Mouse (Mus musculus) urinary bladder, postnatal 25 days (tissue): ENCODE data around the gene Pus1.

ENCODE experiments used
- DNase-seq: peaks from one replicate; pipeline ENCODE4 v3.0.0; 2022; ENCODE audit warnings: low spot score

Pus1 gene

DNA sequence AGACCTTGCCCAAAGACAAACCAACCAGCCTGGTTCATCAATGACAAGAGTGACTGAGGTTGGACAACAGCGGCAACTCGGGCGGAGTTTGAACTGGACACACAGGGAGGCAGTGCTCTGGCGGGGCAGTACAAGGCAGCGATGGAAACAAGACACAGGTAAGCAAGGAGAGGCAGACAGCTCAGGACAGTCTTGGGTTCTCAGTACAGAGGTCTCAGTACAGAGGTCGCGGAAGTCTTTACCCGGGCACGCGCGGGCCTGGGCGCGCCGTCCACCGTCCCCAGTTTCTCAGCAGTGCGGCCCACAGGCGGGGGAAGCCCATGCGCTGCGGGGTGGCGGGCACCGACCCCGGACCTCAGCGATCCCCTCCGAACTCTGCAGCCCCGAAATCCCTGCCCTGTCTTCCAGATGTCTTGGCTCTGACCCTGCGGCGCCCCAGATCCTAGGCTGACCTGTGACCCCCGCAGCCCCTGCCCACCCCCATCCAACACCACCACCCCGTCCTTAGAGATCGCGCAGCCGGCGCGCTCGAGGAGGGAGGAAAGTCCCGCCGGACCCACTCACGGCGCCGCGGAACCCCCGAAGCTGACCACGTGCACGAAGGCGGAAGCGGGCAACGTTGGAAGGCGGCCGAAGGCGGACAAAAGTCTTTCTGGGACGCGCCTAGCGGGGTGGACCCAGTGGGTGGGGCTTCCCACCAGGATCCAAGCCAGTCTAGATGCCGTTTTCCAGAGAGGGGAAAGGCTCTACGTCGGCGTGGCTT lies at the start of gene Pus1:
Pus1 (minus strand) TSS at position 662 of the 763 bp plus-strand sequence.
- DNase-seq: peak; percentile 97

- DNase-seq: no peak
Measured at GRCm38 (mm10) chr5:110827576-110827975, 47.1 kb upstream of the Pus1 start.

DNA sequence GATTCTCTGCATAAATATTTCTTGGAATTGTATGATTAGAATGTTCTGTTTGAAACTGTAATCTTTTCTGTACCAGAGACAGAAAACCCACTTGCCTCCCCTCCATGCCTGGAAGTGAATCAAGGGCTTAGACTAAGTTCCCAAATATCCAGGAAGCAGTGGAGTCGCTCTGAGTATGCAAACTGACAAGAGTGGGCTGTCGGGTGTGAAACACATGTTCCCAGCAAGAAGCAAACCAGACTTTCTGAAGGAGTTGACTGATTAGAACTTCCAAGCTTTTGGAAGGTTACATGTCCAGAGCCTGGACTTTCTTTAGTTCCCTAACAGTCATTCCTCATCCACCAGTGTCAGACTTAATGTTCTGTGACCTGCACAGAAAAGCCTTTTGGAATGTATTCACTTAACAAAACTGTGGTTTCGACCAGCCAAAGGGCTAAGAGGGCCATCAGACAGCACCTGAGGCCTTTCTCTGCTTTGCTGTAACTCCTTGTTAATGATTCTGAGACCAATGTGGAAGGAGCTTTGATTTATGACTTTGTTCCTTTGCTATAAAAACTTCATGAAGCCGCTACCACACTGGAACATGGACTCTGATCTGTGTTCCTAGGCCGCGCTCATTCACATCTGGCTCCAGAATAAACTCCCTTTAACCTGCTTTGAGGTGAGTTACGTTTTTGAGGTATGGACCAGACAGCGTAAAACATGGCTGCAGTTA lies 46.5 kb upstream of the Pus1 start:
- DNase-seq: no peak

DNA sequence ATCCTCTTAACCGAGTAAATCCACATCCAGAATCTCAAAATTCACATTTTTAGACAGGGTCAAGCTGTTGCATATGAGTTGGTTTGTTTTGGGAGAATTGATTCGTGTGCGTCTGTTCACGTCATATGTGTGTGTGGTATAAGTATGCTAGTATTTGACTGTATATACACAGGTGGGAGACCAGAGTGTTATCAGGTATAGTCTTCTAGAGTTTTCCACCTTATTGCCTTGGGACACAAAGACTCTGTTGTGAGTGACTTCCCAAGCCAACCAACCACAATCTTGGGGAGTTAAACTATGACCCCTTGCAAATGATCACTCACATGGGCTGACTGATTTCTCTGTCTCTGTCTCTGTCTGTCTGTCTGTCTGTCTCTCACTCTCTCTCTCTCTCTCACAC lies 44.0 kb upstream of the Pus1 start:
- no peak for DNase-seq

- peak; percentile 98 for DNase-seq
Measured at GRCm38 (mm10) chr5:110809667-110810325, 29.3 kb upstream of the Pus1 start, which contains the start of gene Ulk1. TSS of gene Ulk1 (minus strand) at chr5:110810097.

GRCm38 (mm10) chr5:110808821-110809666 lies 28.6 kb upstream of the Pus1 start:
- peak; percentile 29 for DNase-seq

DNA sequence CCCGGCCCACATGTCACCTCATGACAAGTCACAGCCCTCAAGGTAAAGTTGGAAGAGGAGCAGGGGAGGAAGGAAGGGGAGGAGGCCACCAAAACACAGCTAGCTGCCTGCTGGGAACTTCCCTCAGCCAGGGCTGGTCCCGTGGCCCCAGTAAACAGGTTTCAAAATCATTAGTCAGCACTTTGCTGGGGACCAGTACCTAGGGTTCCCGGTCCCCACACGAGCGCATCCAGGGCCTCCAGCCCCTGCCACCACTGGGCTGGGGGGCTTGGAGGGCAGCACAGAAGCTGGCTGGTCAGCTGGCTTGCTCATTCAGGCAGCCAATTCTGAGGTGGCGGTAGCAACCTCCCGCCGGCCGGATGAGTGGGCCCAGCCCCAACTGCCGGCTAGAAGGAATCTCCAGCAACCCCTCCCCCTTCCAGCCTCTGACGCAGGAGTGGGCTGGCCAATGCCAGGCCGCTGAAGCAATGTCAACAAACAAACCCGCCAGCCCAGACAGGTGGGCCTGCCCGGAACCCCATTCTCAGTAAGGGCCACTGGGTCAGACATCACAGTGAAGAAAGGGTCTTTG lies 27.7 kb upstream of the Pus1 start:
- DNase-seq: peak; percentile 83

- DNase-seq: no peak
Measured at GRCm38 (mm10) chr5:110807453-110807852, 27.0 kb upstream of the Pus1 start.

- no peak for DNase-seq
Measured at GRCm38 (mm10) chr5:110806676-110807075, 26.2 kb upstream of the Pus1 start.

GRCm38 (mm10) chr5:110806154-110806553 lies 25.7 kb upstream of the Pus1 start:
- no peak for DNase-seq

DNA sequence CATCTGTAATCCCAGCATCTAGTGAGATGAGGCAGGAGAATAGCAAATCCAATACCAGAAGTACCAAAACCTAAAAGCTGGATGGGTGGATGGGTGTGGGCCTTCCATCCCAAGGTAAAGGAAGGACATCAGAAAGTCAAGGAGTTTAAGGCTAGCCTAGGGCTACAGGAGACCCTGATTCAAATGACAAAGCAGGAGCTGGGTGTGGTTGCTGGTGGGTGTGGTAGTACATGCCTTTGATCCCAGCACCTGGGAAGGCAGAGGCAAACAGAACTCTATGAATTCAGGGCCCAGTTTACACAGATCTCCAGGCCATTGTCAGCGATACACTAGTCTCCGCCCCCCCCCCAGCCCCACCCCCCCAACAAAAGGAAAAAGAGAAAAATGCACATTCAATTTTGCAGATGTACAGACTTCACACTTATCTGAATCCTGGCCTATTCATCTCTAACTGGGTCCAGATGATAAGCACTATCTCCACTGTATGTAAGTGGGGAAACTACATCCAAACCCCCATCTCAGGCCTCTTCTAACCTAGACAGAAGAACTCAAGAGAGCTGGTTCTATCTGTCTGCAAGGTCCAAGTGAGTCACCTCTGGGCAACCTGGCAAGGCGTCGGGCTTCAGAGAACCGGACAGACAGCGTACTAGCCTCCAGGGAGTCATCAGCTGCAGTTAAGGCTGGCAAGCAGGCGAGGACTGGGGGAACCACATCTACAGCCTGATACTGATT lies 23.7 kb upstream of the Pus1 start:
- no peak for DNase-seq

GRCm38 (mm10) chr5:110802809-110803208 lies 22.4 kb upstream of the Pus1 start:
- no peak for DNase-seq

GRCm38 (mm10) chr5:110802186-110802585 lies 21.7 kb upstream of the Pus1 start:
- DNase-seq: no peak

DNA sequence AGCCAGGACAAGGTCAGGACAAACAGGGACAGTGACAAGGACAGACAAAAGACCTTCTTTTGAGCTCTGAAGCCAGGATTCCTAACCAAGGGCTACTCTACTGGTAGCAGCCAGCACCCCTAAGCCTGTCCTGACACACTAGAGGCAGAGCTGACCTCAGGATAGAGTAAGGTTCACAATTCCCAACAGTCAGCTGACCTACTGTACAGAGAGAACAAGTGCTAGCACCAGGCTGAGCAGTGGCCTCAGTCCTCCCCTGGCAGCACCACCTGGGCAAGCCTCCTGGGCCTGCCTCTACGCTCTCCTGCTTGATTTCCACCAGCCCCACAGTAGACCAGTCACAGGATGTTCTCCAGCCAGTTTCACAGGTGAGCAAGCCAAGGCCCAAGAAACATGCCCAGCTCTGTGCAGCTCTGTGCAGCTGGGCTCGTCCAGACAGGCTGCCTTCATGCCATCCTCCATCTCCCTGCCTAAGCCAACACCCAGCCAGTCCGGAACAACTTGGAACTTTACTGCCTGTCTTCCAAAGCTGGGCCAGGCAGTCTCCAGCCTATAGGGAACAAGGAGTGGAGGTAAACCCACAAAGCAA lies 20.7 kb upstream of the Pus1 start:
- no peak for DNase-seq

- DNase-seq: no peak
Measured at GRCm38 (mm10) chr5:110797696-110798095, 17.2 kb upstream of the Pus1 start.

DNA sequence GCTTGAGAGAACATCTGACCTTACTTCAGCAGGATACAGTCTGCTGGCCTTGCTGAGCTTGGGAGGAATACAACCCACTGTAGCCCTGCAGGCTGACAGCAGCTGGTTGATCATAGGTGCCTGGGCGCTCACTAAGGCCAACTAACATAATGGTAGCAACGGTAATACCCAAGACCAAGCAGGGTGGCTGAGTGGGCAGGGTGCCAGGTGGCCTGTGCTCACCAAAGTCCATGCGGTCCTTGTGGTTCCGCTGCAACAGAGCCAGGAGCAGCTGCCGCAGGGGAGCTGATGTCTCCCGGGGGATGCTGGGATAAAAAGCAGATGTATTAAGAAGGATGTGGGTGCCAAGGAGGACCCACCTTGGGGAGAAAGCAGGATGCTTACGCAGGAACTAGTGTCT lies 13.9 kb upstream of the Pus1 start:
- DNase-seq: no peak

GRCm38 (mm10) chr5:110788684-110789083 lies 8.2 kb upstream of the Pus1 start:
- peak; percentile 33 for DNase-seq

DNA sequence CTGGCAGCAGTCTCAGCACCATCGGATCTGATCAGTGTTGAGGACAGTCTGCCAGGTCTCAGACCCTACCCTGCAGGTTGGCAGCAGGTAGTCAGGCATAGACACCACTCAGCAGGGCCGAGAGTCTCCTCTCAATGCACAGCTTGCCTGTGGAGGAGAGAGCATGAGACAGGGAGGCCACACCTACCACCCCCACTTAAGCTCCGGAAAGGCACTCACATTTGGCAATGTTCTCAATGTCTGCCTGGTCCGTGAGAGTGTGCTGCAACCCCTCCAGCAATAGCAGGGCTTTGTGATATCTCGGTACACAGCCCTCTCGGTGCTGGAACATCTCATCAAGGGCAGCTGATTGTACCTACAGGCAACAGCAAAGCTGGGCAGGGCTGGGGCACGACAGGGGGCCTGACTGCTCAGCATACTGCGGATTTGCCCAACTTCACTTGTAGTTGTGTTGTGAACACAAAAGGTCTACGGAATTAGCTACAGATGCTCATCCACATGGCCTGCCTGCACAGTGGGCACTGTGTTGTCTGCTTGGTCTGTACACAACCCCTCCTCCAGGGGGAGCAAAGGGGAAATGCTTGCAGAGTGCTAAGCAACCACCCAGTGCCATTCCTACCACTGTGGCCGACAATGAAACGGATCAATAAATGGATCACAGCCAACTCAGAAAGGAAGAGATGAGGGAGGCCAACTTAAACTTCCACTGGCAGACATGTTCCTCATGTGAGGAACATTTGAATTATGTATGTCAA lies 5.8 kb upstream of the Pus1 start:
- no peak for DNase-seq

GRCm38 (mm10) chr5:110783150-110783549 lies 2.7 kb upstream of the Pus1 start:
- no peak for DNase-seq
